Mouse (Mus musculus): ENCODE data around the gene Tppp3.

Tppp3 gene

DNA sequence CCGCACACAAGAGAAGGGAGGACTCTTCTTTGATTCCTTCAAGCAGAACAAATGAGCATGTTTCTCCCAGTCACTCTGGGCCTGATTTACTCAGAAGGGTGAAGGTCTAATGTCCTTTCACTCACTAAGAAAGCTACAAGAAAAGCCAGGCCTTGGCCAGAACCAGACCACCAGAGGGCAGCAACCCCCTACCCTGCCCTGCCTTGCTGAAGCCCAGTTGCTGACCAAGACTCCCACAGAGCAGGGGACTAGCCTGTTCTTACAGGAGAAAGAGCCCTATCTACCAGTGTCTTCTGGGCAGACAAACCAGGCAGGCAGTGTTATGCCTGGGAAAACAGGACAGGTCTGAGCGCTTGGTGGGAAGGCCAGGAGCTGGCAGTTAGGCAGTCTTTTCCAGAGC lies 13.1 kb upstream of the Tppp3 start:
- DNase-seq (ENCODE audit: low spot score), result no peak

DNA sequence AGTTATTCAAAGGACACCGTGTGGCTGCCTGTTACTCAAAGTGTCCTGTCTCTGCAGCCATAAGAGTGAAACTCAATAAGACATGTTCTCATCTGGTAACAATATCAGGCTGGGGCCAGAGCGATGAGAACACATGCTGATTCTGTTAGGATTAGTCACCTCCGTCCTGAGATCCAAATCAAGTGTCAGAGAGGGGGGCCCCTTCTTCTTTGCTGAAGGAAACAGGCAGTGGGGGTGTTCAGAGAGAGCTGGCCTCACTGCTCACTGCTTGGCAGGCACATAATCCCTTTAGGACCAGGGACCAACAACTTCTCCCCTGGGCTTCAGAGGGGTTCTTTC lies 12.7 kb upstream of the Tppp3 start:
- DNase-seq (ENCODE audit: low spot score), result no peak

DNA sequence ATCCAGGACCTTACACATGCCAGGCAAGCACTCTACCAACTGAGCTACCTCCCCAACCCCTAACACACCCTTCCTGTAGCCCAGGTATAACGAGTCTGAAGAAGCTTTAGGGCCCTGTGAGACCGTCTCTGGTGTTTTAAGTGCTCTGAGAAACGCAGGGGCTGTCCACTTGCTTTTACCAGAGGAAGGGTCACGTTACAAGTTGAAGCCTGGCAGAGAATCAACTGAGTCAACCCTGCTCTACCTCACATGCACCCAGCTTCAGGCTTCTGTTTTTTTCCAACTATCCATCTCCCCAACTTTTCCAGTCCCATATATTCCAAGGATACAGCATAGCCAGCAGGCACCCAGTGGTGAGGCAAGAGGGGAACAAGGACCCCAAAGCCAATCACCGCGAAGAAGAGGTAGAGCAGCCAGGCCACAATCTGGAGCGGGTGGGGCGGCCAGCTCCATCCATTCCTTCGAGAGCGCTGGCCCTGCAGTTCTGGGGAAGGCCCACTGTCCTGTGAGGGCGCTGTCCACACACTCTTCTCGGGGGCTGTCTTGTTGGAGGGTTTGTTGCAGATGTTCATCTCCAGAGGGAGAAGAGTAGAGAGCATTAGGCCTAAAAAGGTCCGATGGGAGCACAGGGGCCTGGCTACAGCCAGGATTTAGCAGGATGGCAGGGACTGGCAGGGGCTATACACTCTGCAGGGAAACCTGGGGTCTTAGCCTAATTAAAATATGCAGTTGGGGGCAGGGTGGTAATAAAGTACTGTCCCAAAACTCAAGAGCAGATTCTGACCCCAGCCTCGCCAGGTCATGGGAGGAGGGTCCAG lies 12.1 kb upstream of the Tppp3 start:
- no peak for DNase-seq (ENCODE audit: low spot score)

DNA sequence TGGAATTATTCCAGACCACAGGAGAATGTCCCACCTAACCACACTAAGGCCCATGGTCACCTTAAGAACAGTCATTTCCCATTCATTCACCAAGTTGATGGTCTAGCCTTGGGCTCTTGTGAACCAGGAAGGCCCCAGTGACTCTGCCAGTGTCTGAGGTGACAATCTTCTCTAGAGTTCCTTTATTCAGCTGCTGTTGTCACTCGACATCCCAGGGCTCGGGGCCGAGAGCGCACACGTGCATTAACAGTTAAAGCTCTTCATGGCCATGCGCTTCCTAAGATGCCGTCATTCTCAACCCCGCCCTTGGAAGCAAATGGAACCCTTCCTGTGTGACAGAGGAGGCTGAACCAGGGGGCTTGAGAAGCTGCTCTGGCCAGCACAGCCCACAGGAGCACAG lies 10.8 kb upstream of the Tppp3 start:
- no peak for DNase-seq (ENCODE audit: low spot score)

DNA sequence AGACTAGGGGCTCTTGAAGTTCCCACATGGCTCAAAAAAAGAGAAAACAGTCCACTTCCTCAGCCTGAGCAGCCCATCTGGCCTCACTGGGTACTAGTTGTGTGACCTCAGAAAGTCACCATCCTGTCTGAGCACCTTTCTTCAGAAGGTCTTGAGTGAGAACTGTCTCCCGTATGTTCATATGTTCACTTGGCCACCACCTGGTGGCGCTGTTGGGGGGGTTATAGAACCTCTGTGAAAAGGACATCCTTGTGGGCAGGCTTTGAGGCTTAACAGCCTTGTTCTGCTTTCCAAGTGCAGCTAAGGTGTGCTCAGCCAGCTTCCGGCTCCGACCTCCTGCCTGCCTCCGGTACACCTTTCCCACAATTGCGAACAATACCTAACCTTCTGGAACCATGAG lies 10.1 kb upstream of the Tppp3 start:
- no peak for DNase-seq (ENCODE audit: low spot score)

DNA sequence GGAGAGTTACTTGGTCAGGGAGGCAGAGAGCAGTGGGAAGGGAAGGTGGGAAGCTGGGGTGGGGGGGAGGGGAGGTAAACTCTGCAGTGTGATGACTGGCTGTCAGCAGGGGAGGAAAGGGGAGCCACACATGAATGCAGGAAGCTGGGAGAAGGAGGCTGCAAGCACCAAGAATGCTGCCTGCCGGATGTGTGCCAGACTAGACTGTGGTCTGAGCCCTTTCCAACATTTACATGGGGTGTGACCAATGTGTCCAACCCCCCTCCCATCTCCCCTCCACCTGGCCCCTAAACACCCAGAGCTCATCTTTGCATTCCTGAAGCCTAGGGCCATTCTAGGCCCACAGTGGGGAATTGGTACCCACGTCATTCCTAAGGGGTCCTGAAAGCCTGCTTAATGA lies 9.7 kb upstream of the Tppp3 start:
- DNase-seq (ENCODE audit: low spot score), result no peak

DNA sequence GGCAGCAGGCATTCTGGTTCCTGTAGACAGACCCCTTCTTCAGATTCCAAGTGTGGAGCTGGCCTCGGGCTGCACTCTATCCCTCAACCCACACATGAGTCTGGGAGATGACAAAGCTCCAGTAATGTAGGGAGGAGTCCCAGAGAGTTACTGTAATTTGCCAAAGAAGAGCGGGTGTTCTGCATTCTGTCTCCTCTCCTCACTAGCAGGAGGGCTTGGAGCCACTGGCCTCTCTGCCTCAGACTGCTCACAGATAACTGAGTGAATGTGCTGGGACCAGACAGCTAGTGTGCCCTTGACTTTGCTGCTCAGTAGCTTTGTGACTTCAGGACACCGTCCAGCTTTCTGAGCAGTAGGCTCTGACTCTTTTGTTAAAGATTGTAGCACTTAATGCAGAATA lies 6.5 kb upstream of the Tppp3 start:
- DNase-seq (ENCODE audit: low spot score), result no peak

DNA sequence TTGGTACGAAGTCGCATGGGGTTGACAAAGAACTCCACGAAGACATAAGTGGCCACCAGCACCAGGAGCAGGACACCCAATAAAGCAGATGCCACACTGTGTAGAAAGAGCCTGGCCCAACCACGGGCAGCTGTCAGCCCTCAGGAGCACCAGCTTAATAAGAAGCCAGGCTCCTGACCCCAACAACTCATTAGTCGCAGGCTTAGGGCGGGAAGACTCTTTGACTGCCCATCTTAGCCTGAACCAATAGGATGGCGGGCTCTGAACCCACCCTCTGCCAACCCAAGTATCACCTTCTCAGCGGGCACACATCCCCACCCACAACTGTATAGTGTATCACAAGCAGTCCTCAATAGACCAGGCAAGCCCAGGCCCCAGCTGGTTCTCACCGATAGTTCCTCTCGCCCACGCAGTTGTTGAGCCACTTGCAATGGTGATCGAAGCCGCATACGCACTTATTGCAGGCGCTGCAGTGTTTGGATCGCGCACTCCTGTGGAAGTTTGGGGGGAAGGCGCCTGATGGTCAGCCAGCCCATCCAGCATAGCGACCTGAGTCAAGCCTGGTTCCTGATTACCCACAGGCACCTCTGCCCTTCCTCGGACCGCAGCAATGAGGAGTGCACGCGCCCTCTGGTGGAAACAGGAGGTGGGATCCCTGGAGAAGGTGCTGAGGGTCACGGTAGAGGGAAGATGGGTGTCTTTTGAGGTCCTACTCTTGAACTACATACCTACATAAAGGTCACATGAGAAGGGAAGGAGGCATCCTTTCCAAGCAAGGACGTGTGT lies 5.5 kb upstream of the Tppp3 start:
- DNase-seq (ENCODE audit: low spot score), result no peak

DNA sequence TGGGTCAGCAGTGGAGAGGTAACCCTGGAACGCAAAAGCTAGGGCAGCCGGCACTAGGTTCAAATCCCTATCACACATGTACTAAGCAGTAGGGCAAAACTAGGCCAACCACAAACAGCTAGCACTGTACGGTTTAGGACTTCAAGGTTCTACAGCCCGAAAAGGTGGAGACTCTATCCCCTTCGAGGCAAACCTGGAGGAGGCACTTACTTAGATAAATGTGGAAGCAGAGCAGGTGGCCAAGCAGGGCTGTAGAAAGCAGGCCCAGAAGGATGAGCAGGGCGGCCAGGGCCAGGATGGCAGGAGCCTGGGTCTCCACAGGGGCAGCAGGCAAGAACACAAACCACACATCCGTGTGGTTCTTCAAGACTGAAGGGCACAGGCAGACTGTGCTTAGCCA lies 4.8 kb upstream of the Tppp3 start:
- no peak for DNase-seq (ENCODE audit: low spot score)

DNA sequence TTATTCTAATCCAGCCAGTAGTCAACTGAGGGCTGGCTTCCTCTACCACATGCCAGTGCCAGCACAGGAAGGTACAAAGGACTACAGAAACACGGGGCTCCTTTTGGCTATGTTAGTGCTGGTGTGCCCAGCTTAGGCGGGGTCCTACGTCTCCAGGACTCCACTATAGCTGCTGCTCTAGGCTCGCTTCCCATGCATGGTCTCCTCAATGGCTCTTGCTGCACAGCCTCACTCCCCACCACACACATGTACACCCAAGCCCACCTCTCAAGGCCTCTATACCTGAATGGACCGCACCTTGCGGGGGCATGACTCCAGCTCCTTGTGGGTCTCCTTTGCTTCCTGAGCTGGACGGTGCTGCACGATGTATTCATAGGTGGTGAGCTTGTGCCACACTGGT lies 4.4 kb upstream of the Tppp3 start:
- DNase-seq (ENCODE audit: low spot score), result no peak

DNA sequence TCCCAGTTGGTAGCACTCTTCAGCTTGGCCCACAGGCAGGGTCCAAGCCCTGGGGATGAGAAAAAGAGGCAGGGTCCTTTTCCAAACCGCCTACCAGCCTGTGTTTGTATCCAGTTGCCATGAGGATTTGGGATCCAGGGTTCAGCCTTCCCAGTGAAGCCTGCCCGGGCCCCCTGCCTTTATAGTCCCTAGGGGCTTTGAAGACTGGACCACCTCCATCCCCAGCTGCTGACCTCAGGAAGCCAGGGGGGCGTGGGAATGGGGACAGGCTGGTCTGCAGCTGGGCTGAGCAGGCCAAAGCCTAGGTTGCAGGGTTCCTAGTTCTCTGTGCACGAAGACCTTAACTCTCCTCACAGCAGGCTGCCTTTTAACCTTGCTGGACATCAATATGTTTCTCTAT lies 3.9 kb upstream of the Tppp3 start:
- no peak for DNase-seq (ENCODE audit: low spot score)

DNA sequence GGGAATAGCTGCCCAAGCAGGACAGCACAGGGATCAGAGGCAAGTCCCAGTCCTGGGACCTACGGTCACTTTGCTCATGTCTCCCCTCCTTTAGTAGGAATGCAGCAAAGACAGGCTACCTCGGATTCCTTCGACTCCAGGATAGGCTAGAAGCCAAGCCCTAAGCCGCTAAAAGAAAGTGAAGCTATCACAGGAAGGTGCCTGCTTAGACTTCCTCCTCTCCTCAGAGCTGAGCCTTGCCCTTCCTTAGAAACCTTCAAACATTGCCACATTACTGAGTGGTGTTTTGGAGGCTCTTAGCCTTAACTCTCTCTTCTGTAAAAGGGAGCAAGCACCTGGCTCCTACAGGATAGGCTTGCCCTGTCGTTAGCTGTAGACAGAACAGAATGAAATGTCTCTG lies 3.4 kb upstream of the Tppp3 start:
- no peak for DNase-seq (ENCODE audit: low spot score)

DNA sequence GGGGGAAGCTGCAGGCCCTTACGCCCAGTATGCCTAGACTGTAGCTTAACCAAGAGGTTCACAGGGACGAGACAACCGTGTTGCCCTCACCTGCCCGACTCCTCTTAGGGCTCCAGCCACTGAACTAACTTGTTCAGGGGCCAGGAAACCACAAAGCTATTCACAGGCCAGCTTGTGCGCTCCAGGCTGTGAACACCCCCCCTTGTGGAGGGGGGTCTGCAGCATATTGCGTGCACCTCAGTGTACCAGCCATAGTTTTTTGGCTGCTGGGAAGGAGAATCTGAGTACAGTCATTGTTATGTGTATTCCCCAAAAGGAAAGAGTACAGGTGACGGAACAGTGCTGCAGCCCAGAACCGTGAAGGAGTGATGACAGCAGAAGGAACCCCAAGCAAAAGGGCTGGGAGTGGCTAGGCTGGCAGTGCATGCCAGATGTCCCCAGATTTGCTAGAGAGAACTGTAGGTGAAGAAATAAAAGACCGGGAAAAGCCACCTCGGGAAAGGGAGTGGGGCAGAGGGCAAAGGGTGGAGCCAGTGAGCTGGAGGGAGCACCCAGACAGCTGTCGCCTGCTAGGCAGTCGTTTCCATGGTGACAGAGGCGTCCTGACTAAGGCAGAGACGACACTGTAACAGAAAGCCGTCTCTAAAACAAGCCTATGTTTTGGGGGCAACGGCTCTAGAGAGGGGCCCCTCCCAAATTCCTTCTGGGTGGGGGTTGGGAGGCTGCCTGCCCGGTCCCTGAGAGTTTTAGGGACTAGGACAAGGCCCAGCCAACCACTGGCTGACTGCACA lies 2.7 kb upstream of the Tppp3 start:
- no peak for DNase-seq (ENCODE audit: low spot score)

DNA sequence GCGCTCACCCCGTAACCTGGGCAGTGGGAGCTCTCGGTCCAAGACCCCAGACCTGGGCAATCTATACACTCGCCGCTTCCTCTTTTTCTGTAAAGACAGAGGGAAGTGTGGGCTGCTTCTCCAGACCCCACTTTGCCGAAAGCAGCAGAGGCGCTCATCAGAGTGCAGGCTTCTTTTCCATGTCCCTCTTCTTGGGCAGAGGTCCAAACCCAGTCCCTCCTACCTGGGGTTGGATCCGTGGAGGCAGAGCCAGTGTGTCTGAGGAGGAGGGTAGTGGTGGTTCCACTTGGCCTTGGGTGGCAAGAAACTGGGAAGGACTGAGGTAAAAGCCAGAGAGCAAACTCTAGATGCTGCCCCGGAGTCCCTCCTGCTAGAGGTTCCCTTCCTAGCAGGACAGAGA lies 1.7 kb upstream of the Tppp3 start:
- no peak for DNase-seq (ENCODE audit: low spot score)

DNA sequence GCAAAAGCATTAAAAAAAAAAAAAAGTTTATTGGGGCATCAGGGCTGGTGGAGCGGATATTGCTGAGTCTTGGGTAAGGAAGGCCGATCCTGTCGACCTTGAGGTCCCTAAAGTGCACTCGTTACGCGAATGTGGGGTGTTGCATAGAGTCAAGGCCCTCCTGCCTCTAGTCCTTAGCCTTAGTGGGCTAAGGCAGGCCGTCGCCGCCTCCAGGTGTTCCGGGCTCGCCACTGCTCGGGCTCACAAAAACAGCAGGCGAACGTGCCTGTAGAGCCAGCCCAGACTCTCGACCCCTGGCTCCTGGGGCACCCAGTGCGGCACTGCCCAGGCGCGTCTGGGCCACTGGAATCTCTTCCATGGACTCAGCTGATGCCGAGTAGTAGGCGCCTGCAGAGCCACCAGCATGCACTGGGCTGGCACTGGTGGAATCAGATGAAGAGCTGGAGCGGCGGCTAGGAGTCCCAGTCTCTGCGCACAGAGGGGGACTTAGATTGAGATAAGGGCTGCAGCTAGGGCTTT lies 1.1 kb upstream of the Tppp3 start:
- DNase-seq (ENCODE audit: low spot score), result no peak

DNA sequence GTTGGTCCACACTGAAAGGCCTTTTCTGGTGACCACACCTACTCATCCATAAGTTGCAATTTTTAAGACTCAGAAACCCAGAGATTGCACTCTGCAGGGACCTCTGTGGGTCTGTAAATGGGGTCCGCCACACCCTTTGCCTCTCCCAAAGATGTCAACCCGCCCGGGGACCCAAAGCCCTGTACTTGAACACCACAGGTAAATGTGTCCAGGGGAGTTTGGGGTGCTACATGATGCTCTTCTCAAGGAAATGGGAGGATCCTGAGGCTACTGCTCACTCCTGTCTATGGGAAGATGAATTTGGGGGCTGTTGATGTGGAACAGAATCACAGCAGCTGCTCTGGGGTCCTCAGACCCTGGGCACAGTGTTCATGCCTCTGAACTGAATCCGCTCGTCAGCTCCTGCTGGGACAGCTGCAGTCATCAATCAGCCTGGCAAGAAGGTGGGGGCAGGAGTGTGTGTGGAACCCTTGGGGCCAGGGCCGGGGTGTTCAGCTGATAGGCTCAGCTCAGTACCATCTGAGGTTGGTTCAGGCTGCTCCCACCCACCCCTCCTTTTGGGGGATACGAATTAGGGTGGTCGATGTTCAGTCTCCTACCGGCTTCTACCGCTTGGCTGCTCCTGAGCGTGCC lies 529 bp downstream of the Tppp3 start:
- DNase-seq (ENCODE audit: low spot score), result no peak

DNA sequence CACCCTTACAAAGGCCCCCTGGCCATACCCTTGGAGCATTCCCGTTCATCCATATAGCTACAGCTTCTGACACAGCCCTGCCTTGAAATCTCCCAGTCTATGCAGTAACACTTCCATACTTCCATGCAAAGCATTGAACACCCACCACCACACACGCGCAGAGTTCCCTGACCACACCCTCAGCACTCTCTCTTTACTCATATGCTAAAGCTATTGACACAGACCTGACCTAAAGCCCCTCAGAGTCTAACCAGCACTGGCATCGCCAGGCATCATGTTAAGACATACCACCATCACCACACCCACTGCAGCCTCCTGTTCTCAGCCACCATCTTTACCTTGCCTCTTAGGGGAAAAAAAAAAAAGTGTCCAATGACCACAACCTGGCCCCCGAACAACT lies 1.1 kb downstream of the Tppp3 start:
- DNase-seq (ENCODE audit: low spot score), result no peak

DNA sequence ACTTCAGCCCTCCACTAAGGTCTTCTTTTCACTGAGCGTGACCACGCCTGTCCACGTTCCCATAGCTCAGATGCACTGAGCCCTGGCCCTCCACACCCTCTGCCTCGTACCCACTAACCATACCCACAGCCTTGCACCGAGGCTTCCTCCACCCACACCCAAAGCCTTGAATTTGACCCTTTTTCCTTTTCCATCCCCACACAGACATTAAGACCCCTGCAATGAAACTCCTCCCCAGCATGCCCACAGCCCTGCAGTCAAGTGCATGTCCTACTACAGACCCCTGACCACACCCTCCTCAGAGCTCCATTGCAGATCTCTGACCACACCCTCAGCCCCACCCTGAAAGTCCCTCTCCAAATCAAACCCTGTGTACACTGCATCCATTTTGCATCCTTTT lies 1.5 kb downstream of the Tppp3 start:
- no peak for DNase-seq (ENCODE audit: low spot score)

DNA sequence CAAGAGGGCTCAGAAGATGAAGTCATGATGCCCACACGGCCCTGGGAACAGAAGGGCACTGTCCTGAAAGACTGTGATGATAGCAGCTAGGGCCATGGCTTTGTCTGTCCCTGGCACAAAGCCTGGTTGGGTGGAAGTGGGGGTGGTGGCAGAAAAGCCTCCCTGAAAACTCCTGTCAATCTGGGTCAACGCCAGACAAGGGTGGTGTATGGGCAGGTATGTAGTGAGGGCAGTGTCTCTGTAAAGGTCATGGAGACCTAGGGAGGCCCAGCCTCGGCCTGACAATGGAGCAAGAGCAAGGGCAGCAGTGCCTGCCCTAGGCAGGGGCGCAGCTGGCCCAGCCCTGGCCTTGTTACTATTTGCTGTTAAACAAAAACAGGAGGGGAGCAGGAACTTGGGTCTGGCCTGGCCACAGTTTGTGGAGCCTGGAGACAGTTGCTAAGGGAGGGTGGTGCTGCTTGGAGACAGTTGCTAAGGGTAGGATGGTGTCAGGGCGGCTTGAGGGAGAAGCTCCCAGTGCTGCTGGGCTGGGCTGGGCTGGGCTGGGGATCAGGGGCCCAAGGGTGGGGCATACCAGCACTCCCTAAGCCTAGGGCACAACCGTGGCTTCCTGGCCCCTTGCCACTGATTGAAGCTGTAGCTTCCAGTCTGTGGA lies 2.2 kb downstream of the Tppp3 start:
- DNase-seq (ENCODE audit: low spot score), result no peak

DNA sequence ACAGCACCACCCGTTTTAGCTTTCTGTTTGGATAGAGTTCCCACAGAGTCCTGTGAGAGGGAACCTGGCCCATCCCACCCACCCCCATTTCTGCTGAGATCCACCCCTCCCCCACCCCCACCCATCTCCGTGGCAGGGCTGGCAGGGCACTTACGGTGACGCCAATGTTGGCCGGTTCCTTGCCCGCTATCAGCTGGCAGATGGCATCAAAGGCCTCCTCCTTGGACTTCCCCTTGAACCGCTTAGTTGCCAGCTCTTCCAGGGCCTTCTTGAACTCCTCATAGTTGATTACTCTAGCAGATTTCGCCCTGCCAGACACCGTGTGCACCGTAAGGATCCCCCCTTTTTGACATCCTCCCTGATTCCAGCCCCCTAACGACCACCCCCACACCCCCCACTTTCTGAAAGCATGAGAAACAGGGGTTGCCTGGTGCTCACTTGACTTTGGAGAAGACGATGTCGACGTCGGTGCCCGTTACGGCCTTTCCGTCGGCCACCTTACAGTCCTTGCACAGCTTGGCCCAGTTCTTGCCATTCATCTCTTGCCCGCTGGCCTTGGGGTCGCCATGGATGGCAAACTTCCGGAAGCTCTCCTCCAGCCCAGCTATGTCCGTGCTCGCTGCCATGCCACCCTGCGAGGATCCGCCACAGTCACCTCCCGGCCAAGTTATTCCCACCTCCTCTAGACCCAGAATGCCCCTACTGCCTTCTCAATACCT lies 3.2 kb downstream of the Tppp3 start:
- DNase-seq (ENCODE audit: low spot score), result no peak

DNA sequence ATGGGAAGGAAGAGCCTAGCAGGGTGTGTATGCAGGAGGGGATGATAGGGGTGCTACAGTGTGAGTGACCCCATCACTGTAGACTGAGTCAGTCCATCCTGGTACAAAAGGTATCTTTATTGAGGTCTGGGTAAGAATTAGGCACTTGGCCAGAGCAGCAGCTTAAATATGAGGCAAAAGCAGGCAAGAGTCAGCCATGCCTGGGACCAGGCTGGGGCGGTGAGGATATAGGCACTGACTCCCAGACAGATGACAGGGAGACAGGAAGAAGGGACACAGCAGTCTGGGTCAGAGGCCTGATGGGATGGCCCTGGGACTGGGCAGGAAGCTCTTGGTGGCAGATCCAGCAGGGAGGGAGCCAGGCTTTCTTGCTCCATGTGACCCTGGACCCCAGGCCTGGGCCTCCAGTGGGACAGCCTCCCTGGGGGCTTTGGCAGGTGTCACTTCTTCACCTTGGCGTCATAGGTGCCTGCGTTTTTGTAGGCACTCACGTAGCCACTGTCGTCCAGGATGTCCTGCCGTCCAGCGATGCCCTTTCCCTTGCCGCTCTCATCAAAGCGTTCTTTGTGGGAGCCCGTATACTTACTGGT lies 3.8 kb downstream of the Tppp3 start:
- no peak for DNase-seq (ENCODE audit: low spot score)
